In the genomic region with DNA sequence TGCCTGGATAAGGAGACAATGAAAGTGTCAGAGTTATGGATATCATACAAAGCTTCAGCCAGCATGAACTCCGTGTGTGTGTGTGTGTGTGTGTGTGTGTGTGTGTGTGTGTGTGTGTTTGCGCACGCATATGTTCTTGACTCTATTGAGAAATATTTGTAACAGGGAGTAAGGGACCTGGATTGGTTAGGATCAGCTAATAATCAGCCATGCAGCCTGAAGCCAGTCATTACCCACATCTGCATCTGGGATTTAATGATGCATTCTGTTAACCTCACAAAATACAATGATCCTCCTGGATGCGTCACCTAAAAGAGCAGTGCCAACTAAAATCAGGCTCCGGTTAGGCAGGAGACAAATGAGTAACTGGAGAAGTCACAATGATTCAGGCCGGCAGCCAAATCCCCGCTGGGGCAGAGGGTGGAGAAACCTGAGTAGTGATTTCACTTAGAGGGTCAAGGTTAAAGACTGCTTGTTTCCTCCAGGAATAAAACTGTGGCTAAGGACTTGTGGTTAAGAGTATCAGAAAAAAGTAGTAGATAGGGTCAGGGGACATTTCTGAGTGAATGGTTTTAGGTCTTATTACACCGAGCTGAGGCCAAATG, we compare ENCODE assay signal across 12 mouse cellular contexts.
DNase-seq lines count a peak whose midpoint lies in the region; ATAC-seq lines count a peak whose summit lies in the region.
"Had no signal": no experiment of that assay in that cellular context is flagged by ENCODE, and none has a peak within 500 bp of the region (broad histone marks: within the 10 kb centered on the region; RNA-seq: fewer than 3 reads in every experiment).

No protein-coding gene starts in this region.

- H3K4me2 ChIP-seq in forebrain, embryonic 13.5 days = no peak overlapping the region
- no peak overlapping the region for H3K4me2 ChIP-seq in forebrain, embryonic 16.5 days (ENCODE audit: low read length)
- H3K4me2 ChIP-seq in midbrain, embryonic 14.5 days (ENCODE audit: low read length) = no peak overlapping the region
- H3K4me2 ChIP-seq: forebrain, embryonic 15.5 days; stomach, embryonic 15.5 days had no signal

- no peaks in the 10 kb centered on the region for H3K9me3 ChIP-seq in forebrain, embryonic 13.5 days (replicated peaks)
- no peaks in the 10 kb centered on the region for H3K9me3 ChIP-seq in forebrain, embryonic 16.5 days (ENCODE audit: control insufficient read depth, low read length)
- no peaks in the 10 kb centered on the region for H3K9me3 ChIP-seq in midbrain, embryonic 14.5 days (ENCODE audit: control insufficient read depth, low read length)
- no peaks in the 10 kb centered on the region for H3K9me3 ChIP-seq in forebrain, embryonic 10.5 days
- H3K9me3 ChIP-seq: forebrain, embryonic 15.5 days; stomach, embryonic 15.5 days had no signal

- 0 out of 2 replicates have a peak, but pooled peaks have one; percentile 38 for ATAC-seq in forebrain, embryonic 13.5 days
- ATAC-seq in forebrain, embryonic 16.5 days = no peak
- no peak for ATAC-seq in midbrain, embryonic 14.5 days (ENCODE audit: low FRiP score, low TSS enrichment)
- ATAC-seq: forebrain, embryonic 15.5 days had no signal

- no peak overlapping the region for H3K27ac ChIP-seq in forebrain, embryonic 13.5 days
- no peak overlapping the region for H3K27ac ChIP-seq in forebrain, embryonic 16.5 days (ENCODE audit: low read length)
- no peak overlapping the region for H3K27ac ChIP-seq in midbrain, embryonic 14.5 days (replicated peaks; ENCODE audit: low read depth, low read length)
- no peak overlapping the region for H3K27ac ChIP-seq in forebrain, embryonic 10.5 days
- H3K27ac ChIP-seq: forebrain, embryonic 15.5 days; layer of hippocampus, adult 2 months; stomach, embryonic 15.5 days had no signal

- H3K9ac ChIP-seq in forebrain, embryonic 13.5 days = no peak overlapping the region
- no peak overlapping the region for H3K9ac ChIP-seq in forebrain, embryonic 16.5 days (replicated peaks; ENCODE audit: low read depth, low read length)
- no peak overlapping the region for H3K9ac ChIP-seq in midbrain, embryonic 14.5 days (replicated peaks; ENCODE audit: low read length)
- H3K9ac ChIP-seq: forebrain, embryonic 15.5 days; stomach, embryonic 15.5 days had no signal

- no peaks in the 10 kb centered on the region for H3K4me1 ChIP-seq in forebrain, embryonic 13.5 days
- no peaks in the 10 kb centered on the region for H3K4me1 ChIP-seq in forebrain, embryonic 16.5 days (replicated peaks; ENCODE audit: control insufficient read depth, insufficient read depth, low read length)
- no peaks in the 10 kb centered on the region for H3K4me1 ChIP-seq in midbrain, embryonic 14.5 days (ENCODE audit: control insufficient read depth, insufficient read depth, low read length)
- H3K4me1 ChIP-seq in forebrain, embryonic 10.5 days = no peaks in the 10 kb centered on the region
- H3K4me1 ChIP-seq: forebrain, embryonic 15.5 days; stomach, embryonic 15.5 days had no signal

- 69% methylated on average over 8 of the region's 8 CpGs for WGBS in forebrain, embryonic 13.5 days
- whole genome bisulfite sequencing in forebrain, embryonic 16.5 days = 54% methylated on average over 8 of the region's 8 CpGs
- 84% methylated on average over 8 of the region's 8 CpGs for WGBS in midbrain, embryonic 14.5 days
- 83% methylated on average over 8 of the region's 8 CpGs for WGBS in forebrain, embryonic 10.5 days

- DNase-seq in adrenal gland, postnatal 36 days = peak; percentile 77 to 81
- DNase-seq in heart, postnatal 36 days = peak; percentile 14 to 25
- DNase-seq in kidney, postnatal 25 days = peak; percentile 76 to 84
- DNase-seq in ovary, postnatal 10 days (ENCODE audit: low spot score) = no peak
- DNase-seq in midbrain, embryonic 14.5 days = no peak
- DNase-seq in forebrain, embryonic 10.5 days (ENCODE audit: extremely low spot score, low spot score) = no peak
- DNase-seq: lung, adult 18-20 months had no signal

- H3K4me3 ChIP-seq in forebrain, embryonic 13.5 days = no peak overlapping the region
- H3K4me3 ChIP-seq in forebrain, embryonic 16.5 days (replicated peaks; ENCODE audit: low read length) = no peak overlapping the region
- no peak overlapping the region for H3K4me3 ChIP-seq in midbrain, embryonic 14.5 days (replicated peaks; ENCODE audit: low read depth, low read length)
- H3K4me3 ChIP-seq in forebrain, embryonic 10.5 days = no peak overlapping the region
- H3K4me3 ChIP-seq: forebrain, embryonic 15.5 days; layer of hippocampus, adult 2 months; stomach, embryonic 15.5 days had no signal

- no peaks in the 10 kb centered on the region for H3K27me3 ChIP-seq in forebrain, embryonic 13.5 days
- H3K27me3 ChIP-seq in forebrain, embryonic 16.5 days (replicated peaks; ENCODE audit: control insufficient read depth, insufficient read depth, low read length) = no peaks in the 10 kb centered on the region
- H3K27me3 ChIP-seq in midbrain, embryonic 14.5 days (ENCODE audit: control insufficient read depth, insufficient read depth, low read length) = no peaks in the 10 kb centered on the region
- H3K27me3 ChIP-seq in forebrain, embryonic 10.5 days (ENCODE audit: poor library complexity, severe bottlenecking) = no peaks in the 10 kb centered on the region
- H3K27me3 ChIP-seq: forebrain, embryonic 15.5 days; stomach, embryonic 15.5 days had no signal

- H3K36me3 ChIP-seq in forebrain, embryonic 13.5 days (ENCODE audit: poor library complexity, severe bottlenecking) = no peaks in the 10 kb centered on the region
- no peaks in the 10 kb centered on the region for H3K36me3 ChIP-seq in forebrain, embryonic 16.5 days (ENCODE audit: control insufficient read depth, insufficient read depth)
- H3K36me3 ChIP-seq in midbrain, embryonic 14.5 days (ENCODE audit: control insufficient read depth, insufficient read depth, low read length) = no peaks in the 10 kb centered on the region
- H3K36me3 ChIP-seq in forebrain, embryonic 10.5 days (replicated peaks) = no peaks in the 10 kb centered on the region
- H3K36me3 ChIP-seq: forebrain, embryonic 15.5 days; stomach, embryonic 15.5 days had no signal

- intact Hi-C loops in heart, postnatal 36 days (cut with DNase I) = loop anchor here (10.0 kb wide), 1 partner anchor 478 kb away; no protein-coding TSS in a partner anchor

Comparison
In these comparisons a context has a peak if more than half of its experiments do, and no peak if none do; other contexts are left out.
1. DNase-seq: peak in adrenal gland, postnatal 36 days (2 of 2), heart, postnatal 36 days (2 of 2) and kidney, postnatal 25 days (2 of 2); none in ovary, postnatal 10 days (single experiment), midbrain, embryonic 14.5 days (single experiment) and forebrain, embryonic 10.5 days (single experiment).